Mouse (Mus musculus): ENCODE data around the gene Islr2.

Gene Islr2

DNA sequence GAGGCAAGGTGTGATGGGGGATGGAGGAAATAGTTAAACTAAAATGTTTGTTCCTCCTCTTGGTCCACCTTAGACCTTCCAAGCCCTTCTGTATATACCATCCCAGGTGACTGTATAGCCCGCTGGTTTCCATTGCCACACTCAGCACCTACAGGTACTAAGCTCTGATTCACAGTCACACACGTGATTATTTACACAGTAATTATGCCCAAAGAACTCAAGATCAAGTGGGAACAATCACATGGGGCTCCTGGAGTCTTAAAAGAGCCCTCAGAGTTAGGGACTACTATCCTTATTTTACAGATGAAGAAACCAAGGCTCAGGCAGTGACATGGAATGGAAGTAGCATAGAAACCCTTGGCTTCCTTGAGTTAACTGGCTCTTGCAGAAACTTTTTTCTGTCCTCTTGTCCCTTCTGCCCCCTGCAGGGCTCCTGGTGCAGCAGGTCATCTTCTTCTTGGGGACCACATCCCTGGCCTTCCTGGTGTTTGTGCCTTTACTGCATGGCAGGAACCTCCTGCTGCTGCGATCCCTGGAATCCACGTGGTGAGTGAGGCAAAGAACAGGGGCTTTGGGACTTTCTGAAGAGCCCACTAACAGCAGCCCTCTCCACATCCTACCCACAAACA lies 53.3 kb downstream of the Islr2 start:
- DNase-seq = no peak

DNA sequence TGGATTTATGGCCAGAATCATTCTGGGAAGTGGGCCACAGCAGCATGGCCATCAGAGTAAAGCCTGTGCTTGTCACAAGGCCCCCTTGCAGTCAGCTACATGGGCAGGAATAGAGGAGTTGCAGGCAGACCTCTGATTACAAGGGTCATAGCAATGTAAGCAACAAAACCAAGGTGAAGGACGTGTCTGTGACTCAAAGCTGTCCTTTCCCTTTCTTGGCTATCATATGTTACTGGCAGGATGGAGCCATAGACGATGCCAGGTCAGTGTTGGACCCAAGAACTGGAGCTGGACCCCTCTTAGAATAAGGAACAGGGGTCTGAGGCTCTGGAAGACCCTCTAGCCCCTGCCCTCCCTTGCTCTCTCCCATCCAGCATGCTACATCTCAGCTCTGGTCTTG lies 55.3 kb downstream of the Islr2 start:
- DNase-seq = no peak
